Mouse (Mus musculus) gastrocnemius, adult 2 months (tissue): ENCODE measurements around the gene Brdt. TPM values are rescaled to one million over a fixed set of nuclear protein-coding genes. Genes with fewer than 3 reads are reported as not detected.

Experiments used
- DNase-seq: peaks from one replicate; pipeline ENCODE4 v3.0.0; 2022
- H3K27ac ChIP-seq: fragments of 200-600 bp; 2 replicates; pipeline ENCODE4 v1.8.1; 2022; ENCODE audit warnings: mild to moderate bottlenecking
- H3K4me3 ChIP-seq: fragments of 200-600 bp; 2 replicates; pipeline ENCODE4 v1.8.1; 2022; ENCODE audit warnings: mild to moderate bottlenecking, moderate library complexity
- CTCF ChIP-seq: fragments of 200-600 bp; IDR thresholded peaks from 2 replicates; pipeline ENCODE4 v1.8.1; 2022; ENCODE audit warnings: antibody characterized with exemption, mild to moderate bottlenecking, moderate library complexity
- intact Hi-C: fragments of 180-260 bp; cut with DNase I; formaldehyde crosslinking; loops from one replicate; pipeline ENCODE4 v1.15.1; 2025
- total RNA-seq, 2 experiments: library from RNA; stranded (reverse); gene quantifications; 2 replicates each; pipeline ENCODE4 v1.2.3; 2021

Gene Brdt
- total RNA-seq, 2 experiments from 2014 or later: 2.1 to 2.3 TPM

GRCm38 (mm10) chr5:107295817-107296511 is 35.0 kb upstream of the Brdt start:
- intact Hi-C loops: no loop called here
- TF ChIP-seq CTCF: no peak
- DNase-seq: peak; percentile 37
- peak overlapping the region; percentile 40 for H3K4me3 ChIP-seq
- no peak overlapping the region for H3K27ac ChIP-seq

GRCm38 (mm10) chr5:107296512-107297322 is 34.2 kb upstream of the Brdt start:
- Histone ChIP-seq H3K27ac (no peak overlapping the region), H3K4me3 (peak overlapping the region; percentile 40)
- DNase-seq: no peak
- TF ChIP-seq CTCF: no peak
- intact Hi-C loops: no loop called here

GRCm38 (mm10) chr5:107298854-107299253 is 32.1 kb upstream of the Brdt start:
- no peak for DNase-seq
- no peak overlapping the region for H3K4me3 ChIP-seq
- H3K27ac ChIP-seq: no peak overlapping the region
- TF ChIP-seq CTCF: no peak
- intact Hi-C loops: no loop called here

GRCm38 (mm10) chr5:107303350-107303861 is 27.6 kb upstream of the Brdt start:
- Histone ChIP-seq H3K4me3 (no peak overlapping the region; the same call in 1 of the 2 replicates), H3K27ac (no peak overlapping the region)
- TF ChIP-seq CTCF: no peak
- intact Hi-C loops: no loop called here
- no peak for DNase-seq

GRCm38 (mm10) chr5:107304117-107304825 is 26.7 kb upstream of the Brdt start:
- no peak for DNase-seq
- Histone ChIP-seq H3K4me3 (no peak overlapping the region), H3K27ac (no peak overlapping the region)
- intact Hi-C loops: no loop called here
- no peak for TF ChIP-seq CTCF

- Histone ChIP-seq H3K4me3 (no peak overlapping the region), H3K27ac (no peak overlapping the region)
- intact Hi-C loops: no loop called here
- DNase-seq: no peak
- TF ChIP-seq CTCF: no peak
Measured at GRCm38 (mm10) chr5:107307432-107307831, 23.5 kb upstream of the Brdt start.

GRCm38 (mm10) chr5:107317141-107317540 is 13.8 kb upstream of the Brdt start:
- Histone ChIP-seq H3K4me3 (no peak overlapping the region), H3K27ac (no peak overlapping the region)
- no peak for DNase-seq
- intact Hi-C loops: no loop called here
- TF ChIP-seq CTCF: no peak

GRCm38 (mm10) chr5:107320703-107321102 is 10.3 kb upstream of the Brdt start:
- no peak overlapping the region for H3K27ac ChIP-seq
- intact Hi-C loops: loop anchor here (1.0 to 5.0 kb wide), 3 partner anchors 330 to 518 kb away; no protein-coding TSS in a partner anchor
- DNase-seq: peak; percentile 27
- TF ChIP-seq CTCF: peak; percentile 83
- no peak overlapping the region for H3K4me3 ChIP-seq

- TF ChIP-seq CTCF: no peak
- Histone ChIP-seq H3K27ac (no peak overlapping the region), H3K4me3 (no peak overlapping the region)
- intact Hi-C loops: no loop called here
- DNase-seq: no peak
Measured at GRCm38 (mm10) chr5:107340404-107340803, 9.4 kb downstream of the Brdt start.

GRCm38 (mm10) chr5:107342891-107343290 is 11.9 kb downstream of the Brdt start:
- no peak for TF ChIP-seq CTCF
- H3K27ac ChIP-seq: no peak overlapping the region
- no peak overlapping the region for H3K4me3 ChIP-seq
- intact Hi-C loops: no loop called here
- DNase-seq: no peak

GRCm38 (mm10) chr5:107346214-107346613 is 15.3 kb downstream of the Brdt start:
- TF ChIP-seq CTCF: peak; percentile 50
- no peak for DNase-seq
- intact Hi-C loops: no loop called here
- Histone ChIP-seq H3K27ac (no peak overlapping the region), H3K4me3 (no peak overlapping the region)

- TF ChIP-seq CTCF: no peak
- DNase-seq: no peak
- Histone ChIP-seq H3K27ac (no peak overlapping the region), H3K4me3 (no peak overlapping the region)
- intact Hi-C loops: no loop called here
Measured at GRCm38 (mm10) chr5:107352566-107352965, 21.6 kb downstream of the Brdt start.

GRCm38 (mm10) chr5:107353981-107354380 is 23.0 kb downstream of the Brdt start:
- Histone ChIP-seq H3K27ac (no peak overlapping the region), H3K4me3 (no peak overlapping the region)
- TF ChIP-seq CTCF: no peak
- intact Hi-C loops: no loop called here
- DNase-seq: no peak
